Mouse (Mus musculus) C2C12 (cell line): ENCODE data around the gene Gm20388. TPM values are rescaled to one million over a fixed set of nuclear protein-coding genes. Genes with fewer than 3 reads are reported as not detected.

ENCODE experiments used
- H3K27me3 ChIP-seq: one replicate; pipeline ENCODE4 v1.6.1; 2011; ENCODE audit not compliant: control insufficient read depth, insufficient read depth, insufficient read length
- H3K36me3 ChIP-seq: one replicate; pipeline ENCODE4 v1.6.1; 2011; ENCODE audit not compliant: control insufficient read depth, insufficient read depth
- H3K4me3 ChIP-seq: one replicate; pipeline ENCODE4 v1.5.1; 2011; ENCODE audit warnings: mild to moderate bottlenecking, control low read depth; ENCODE audit not compliant: poor library complexity, insufficient read depth, severe bottlenecking
- H3K79me2 ChIP-seq: one replicate; pipeline ENCODE4 v1.6.1; 2011; ENCODE audit not compliant: control insufficient read depth, insufficient read depth
- H3K79me3 ChIP-seq: one replicate; pipeline ENCODE4 v1.6.1; 2011; ENCODE audit warnings: low read depth, control low read depth
- H3ac ChIP-seq: one replicate; pipeline ENCODE3; 2011; ENCODE audit warnings: low read depth; ENCODE audit not compliant: control insufficient read depth, insufficient read length
- CEBPB ChIP-seq: IDR thresholded peaks from one replicate; pipeline ENCODE4 v1.6.1; 2011; ENCODE audit warnings: low read depth, mild to moderate bottlenecking, control low read depth, moderate library complexity
- CTCF ChIP-seq: IDR thresholded peaks from one replicate; pipeline ENCODE4 v1.5.1; 2011; ENCODE audit not compliant: control insufficient read depth, insufficient read depth, insufficient read length
- FOSL1 ChIP-seq: IDR thresholded peaks from one replicate; pipeline ENCODE4 v1.8.0; 2011; ENCODE audit warnings: mild to moderate bottlenecking, low read length; ENCODE audit not compliant: poor library complexity, insufficient read depth, severe bottlenecking
- MAX ChIP-seq: IDR thresholded peaks from one replicate; pipeline ENCODE4 v1.6.1; 2011; ENCODE audit warnings: mild to moderate bottlenecking, control low read depth
- MYOD1 ChIP-seq: IDR thresholded peaks from one replicate; pipeline ENCODE4 v1.6.1; 2011; ENCODE audit warnings: low read depth; ENCODE audit not compliant: control insufficient read depth, insufficient read length
- MYOG ChIP-seq: IDR thresholded peaks from one replicate; pipeline ENCODE4 v1.6.1; 2011; ENCODE audit not compliant: control insufficient read depth, insufficient read length; ENCODE audit errors: extremely low read depth
- USF1 ChIP-seq: IDR thresholded peaks from one replicate; pipeline ENCODE4 v1.6.1; 2011; ENCODE audit warnings: low read depth, mild to moderate bottlenecking, control low read depth, moderate library complexity
- polyA plus RNA-seq: library from polyadenylated mRNA; unstranded; fragments of >200 nt; fragmentation: generic; extraction: Trizol; gene quantifications from one replicate; pipeline ENCODE4 v1.2.1, GENCODE M21; 2012; ENCODE audit warnings: missing spikeins

Gm20388 gene
- polyA plus RNA-seq, 1 experiment: 15.0 TPM

GRCm38 (mm10) chr8:121852464-121852863 is 1941.8 kb downstream of the Gm20388 start:
- Histone ChIP-seq H3K36me3 (no peaks in the 10 kb centered on the region), H3ac (no peak overlapping the region), H3K79me3 (no peaks in the 10 kb centered on the region), H3K27me3 (no peaks in the 10 kb centered on the region), H3K4me3 (no peak overlapping the region), H3K79me2 (no peaks in the 10 kb centered on the region)
- no peak for TF ChIP-seq FOSL1
- no peak for TF ChIP-seq MYOG
- TF ChIP-seq CEBPB: no peak
- no peak for TF ChIP-seq MAX
- TF ChIP-seq USF1: no peak
- TF ChIP-seq MYOD1: no peak
- TF ChIP-seq CTCF: no peak

DNA sequence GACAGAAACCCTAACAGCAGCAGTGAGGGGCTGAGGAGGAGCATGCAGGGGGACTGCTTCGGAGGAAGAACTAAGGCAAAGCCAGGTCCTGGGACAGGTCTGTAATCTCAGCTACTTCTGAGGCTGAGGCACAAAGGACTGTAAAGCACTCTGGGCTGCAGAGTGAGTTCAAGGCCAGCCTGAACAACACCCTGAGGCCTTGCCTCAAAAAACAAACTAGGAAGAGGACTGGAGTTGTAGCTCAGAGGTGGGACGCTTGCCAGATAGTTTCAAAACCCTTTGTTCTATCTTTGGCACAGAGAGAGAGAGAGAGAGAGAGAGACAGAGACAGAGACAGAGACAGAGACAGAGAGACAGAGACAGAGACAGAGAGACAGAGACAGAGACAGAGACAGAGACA is 1942.9 kb downstream of the Gm20388 start:
- no peaks in the 10 kb centered on the region for H3K27me3 ChIP-seq
- TF ChIP-seq USF1: no peak
- no peak for TF ChIP-seq CTCF
- TF ChIP-seq MYOG: no peak

GRCm38 (mm10) chr8:121856071-121856746 is 1945.6 kb downstream of the Gm20388 start:
- Histone ChIP-seq H3ac (no peak overlapping the region), H3K79me2 (no peaks in the 10 kb centered on the region), H3K36me3 (no peaks in the 10 kb centered on the region), H3K4me3 (no peak overlapping the region), H3K27me3 (no peaks in the 10 kb centered on the region), H3K79me3 (no peaks in the 10 kb centered on the region)
- TF ChIP-seq MAX (no peak), USF1 (no peak), MYOG (no peak), FOSL1 (no peak), CTCF (no peak), MYOD1 (no peak), CEBPB (no peak)

More for the DNA sequence above, 1942.9 kb downstream of the Gm20388 start:
- no peak overlapping the region for H3K4me3 ChIP-seq
- H3K79me2 ChIP-seq: no peaks in the 10 kb centered on the region
- no peaks in the 10 kb centered on the region for H3K36me3 ChIP-seq
- H3K79me3 ChIP-seq: no peaks in the 10 kb centered on the region
- no peak overlapping the region for H3ac ChIP-seq

GRCm38 (mm10) chr8:121857331-121857730 is 1946.7 kb downstream of the Gm20388 start:
- H3K79me2 ChIP-seq: no peaks in the 10 kb centered on the region
- H3K27me3 ChIP-seq: no peaks in the 10 kb centered on the region
- H3K4me3 ChIP-seq: no peak overlapping the region
- no peak for TF ChIP-seq MYOG
- no peaks in the 10 kb centered on the region for H3K79me3 ChIP-seq
- H3K36me3 ChIP-seq: no peaks in the 10 kb centered on the region
- no peak overlapping the region for H3ac ChIP-seq

GRCm38 (mm10) chr8:121857747-121858146 is 1947.1 kb downstream of the Gm20388 start:
- Histone ChIP-seq H3ac (no peak overlapping the region), H3K4me3 (no peak overlapping the region), H3K36me3 (no peaks in the 10 kb centered on the region), H3K79me3 (no peaks in the 10 kb centered on the region), H3K79me2 (no peaks in the 10 kb centered on the region), H3K27me3 (no peaks in the 10 kb centered on the region)
- TF ChIP-seq CEBPB (no peak), CTCF (no peak), MYOG (no peak), FOSL1 (no peak), MAX (no peak), USF1 (no peak), MYOD1 (no peak)

- Histone ChIP-seq H3K27me3 (no peaks in the 10 kb centered on the region), H3K79me2 (no peaks in the 10 kb centered on the region)
- TF ChIP-seq USF1 (no peak), CTCF (no peak), FOSL1 (no peak), MYOD1 (no peak), CEBPB (no peak), MAX (no peak), MYOG (no peak)
Measured at GRCm38 (mm10) chr8:121861276-121861675, 1950.6 kb downstream of the Gm20388 start.

More at GRCm38 (mm10) chr8:121861276-121861675, 1950.6 kb downstream of the Gm20388 start:
- no peak overlapping the region for H3ac ChIP-seq
- H3K36me3 ChIP-seq: no peaks in the 10 kb centered on the region
- no peaks in the 10 kb centered on the region for H3K79me3 ChIP-seq
- no peak overlapping the region for H3K4me3 ChIP-seq
